Mouse (Mus musculus): ENCODE results near the gene Ccdc13.

GRCm38 (mm10) chr9:121869973-121870515, 30.8 kb upstream of the Ccdc13 start:
- TF ChIP-seq CTCF (IDR thresholded peaks at IDR 0.05; ENCODE audit: low read depth) (no peak), EP300 (IDR thresholded peaks at IDR 0.05; ENCODE audit: low read depth) (no peak)
